Mouse (Mus musculus) stomach, embryonic 15.5 days (tissue): ENCODE results near the gene Mrgprd. TPM values are rescaled to one million over a fixed set of nuclear protein-coding genes. Genes with fewer than 3 reads are reported as not detected.
A peak's percentile ranks its signal among the peaks of the same experiment; 100 is the strongest.

Experiments used
- ATAC-seq: fragments of 200-750 bp; cut with Nextera tagmentation; 2 replicates; pipeline ENCODE4 v1.8.0; 2017; ENCODE audit warnings: low read depth, moderate number of reproducible peaks, moderate TSS enrichment; ENCODE audit not compliant: insufficient read depth, low FRiP score
- H3K27ac ChIP-seq: fragments of 300-500 bp; sonication (generic); 2 replicates; pipeline ENCODE4 v1.5.1; 2015; ENCODE audit warnings: mild to moderate bottlenecking, inconsistent platforms
- H3K27me3 ChIP-seq: fragments of 300-500 bp; sonication (generic); replicated peaks from 2 replicates; pipeline ENCODE4 v1.6.1; 2015; ENCODE audit warnings: inconsistent platforms
- H3K36me3 ChIP-seq: fragments of 300-500 bp; sonication (generic); 2 replicates; pipeline ENCODE4 v1.6.1; 2015; ENCODE audit warnings: inconsistent platforms
- H3K4me1 ChIP-seq: fragments of 300-500 bp; sonication (generic); 2 replicates; pipeline ENCODE4 v1.6.1; 2015; ENCODE audit warnings: inconsistent platforms
- H3K4me2 ChIP-seq: fragments of 300-500 bp; sonication (generic); 2 replicates; pipeline ENCODE4 v1.6.1; 2015; ENCODE audit warnings: mild to moderate bottlenecking, inconsistent platforms
- H3K4me3 ChIP-seq: fragments of 300-500 bp; sonication (generic); replicated peaks from 2 replicates; pipeline ENCODE4 v1.5.1; 2015; ENCODE audit warnings: inconsistent platforms
- H3K9ac ChIP-seq: fragments of 300-500 bp; sonication (generic); 2 replicates; pipeline ENCODE4 v1.6.1; 2015; ENCODE audit warnings: inconsistent platforms
- H3K9me3 ChIP-seq: fragments of 300-500 bp; sonication (generic); 2 replicates; pipeline ENCODE4 v1.6.1; 2016; ENCODE audit warnings: inconsistent platforms
- WGBS: fragments of 180-500 bp; shearing (Covaris S2); methylation state at CpG from one replicate; pipeline ENCODE4 v1.1.7; 2015; 5-methylcytosine and 5-hydroxymethylcytosine counted together
- polyA plus RNA-seq: library from polyadenylated mRNA; unstranded; fragments of >200 nt; fragmentation: Nextera tagmentation; extraction: Ambion mirVana; gene quantifications from 2 replicates; pipeline ENCODE4 v1.2.1, GENCODE M21; 2015

The Mrgprd gene
- not detected in 2 replicates for polyA plus RNA-seq

- Histone ChIP-seq H3K4me2 (no peak within 1 kb of the TSS), H3K4me3 (no peak within 1 kb of the TSS), H3K27ac (no peak within 1 kb of the TSS), H3K36me3 (no peaks in the 10 kb centered on the region), H3K9ac (no peak within 1 kb of the TSS), H3K9me3 (no peaks in the 10 kb centered on the region), H3K27me3 (no peaks in the 10 kb centered on the region), H3K4me1 (no peaks in the 10 kb centered on the region)
- no peak for ATAC-seq
- WGBS, result 89% methylated on average over 6 of the region's 6 CpGs
Observed at GRCm38 (mm10) chr7:145314785-145315411, at the start of gene Mrgprd. Gene Mrgprd (plus strand): TSS chr7:145314835.

DNA sequence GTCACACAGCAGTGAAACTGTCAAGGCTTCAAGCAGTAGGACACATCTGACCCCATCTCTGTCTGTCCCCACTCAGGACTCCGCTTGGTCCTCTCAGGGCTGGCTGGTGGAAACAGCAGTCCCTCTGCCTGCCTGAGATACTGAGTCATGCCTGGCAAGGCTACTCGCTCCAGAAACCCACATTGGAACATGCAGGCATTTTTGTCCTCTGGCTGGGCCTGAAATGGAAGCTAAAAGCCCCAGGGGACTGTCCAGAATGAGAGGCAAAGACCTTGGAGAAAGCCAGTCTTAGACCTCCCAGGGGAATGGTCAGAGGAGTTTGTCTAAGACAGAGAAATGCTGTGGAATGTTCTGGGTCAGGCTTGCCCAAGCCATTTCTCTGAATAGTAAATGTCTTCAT lies 48.6 kb upstream of the Mrgprd start:
- H3K36me3 ChIP-seq, result peaks cover 14% of the 10 kb centered on the region; the same call in 1 of the 2 replicates
- H3K27me3 ChIP-seq, result no peaks in the 10 kb centered on the region
- H3K27ac ChIP-seq, result no peak overlapping the region
- no peak overlapping the region for H3K4me3 ChIP-seq
- WGBS, result 89% methylated on average over 2 of the region's 2 CpGs
- H3K4me2 ChIP-seq, result no peak overlapping the region
- no peak for ATAC-seq
- 0 out of 2 replicates have a peak, but pooled peaks cover 3% of the 10 kb centered on the region for H3K4me1 ChIP-seq
- H3K9ac ChIP-seq, result no peak overlapping the region
- H3K9me3 ChIP-seq, result no peaks in the 10 kb centered on the region

- no peak overlapping the region for H3K4me3 ChIP-seq
- 0 out of 2 replicates have a peak, but pooled peaks cover 2% of the 10 kb centered on the region for H3K4me1 ChIP-seq
- ATAC-seq, result peak; percentile 72
- H3K27me3 ChIP-seq, result no peaks in the 10 kb centered on the region
- no peak overlapping the region for H3K27ac ChIP-seq
- no peaks in the 10 kb centered on the region for H3K9me3 ChIP-seq
- H3K9ac ChIP-seq, result no peak overlapping the region
- H3K4me2 ChIP-seq, result no peak overlapping the region
- 67% methylated on average over 7 of the region's 7 CpGs for WGBS
- H3K36me3 ChIP-seq, result peaks cover 28% of the 10 kb centered on the region
Observed at GRCm38 (mm10) chr7:145268890-145269289, 45.7 kb upstream of the Mrgprd start.

DNA sequence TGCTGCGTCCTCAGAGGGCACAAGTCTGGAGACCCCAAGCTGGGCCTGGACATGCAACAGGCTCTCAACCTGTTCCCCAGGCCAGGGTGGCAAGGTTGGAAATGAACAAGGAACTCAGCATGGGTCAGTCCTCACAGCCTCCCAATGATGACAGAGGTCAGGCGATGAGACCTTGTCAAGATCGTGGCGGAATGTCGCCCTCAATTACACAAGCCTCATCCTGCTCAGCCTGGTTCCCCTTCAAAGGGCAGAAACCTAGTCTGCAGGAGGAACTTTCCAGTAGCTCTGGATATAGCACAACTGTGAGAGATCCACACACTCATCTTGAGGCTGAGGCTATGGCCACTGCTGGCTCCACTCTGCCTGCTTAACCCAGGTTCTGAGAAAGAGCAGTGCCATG lies 43.7 kb upstream of the Mrgprd start:
- no peak overlapping the region for H3K4me3 ChIP-seq
- H3K27ac ChIP-seq, result no peak overlapping the region
- ATAC-seq, result no peak
- H3K9me3 ChIP-seq, result no peaks in the 10 kb centered on the region
- no peak overlapping the region for H3K4me2 ChIP-seq
- no peak overlapping the region for H3K9ac ChIP-seq
- WGBS, result 92% methylated on average over 5 of the region's 5 CpGs
- no peaks in the 10 kb centered on the region for H3K4me1 ChIP-seq
- peaks cover 41% of the 10 kb centered on the region for H3K36me3 ChIP-seq
- H3K27me3 ChIP-seq, result no peaks in the 10 kb centered on the region

- H3K4me1 ChIP-seq, result no peaks in the 10 kb centered on the region
Observed at GRCm38 (mm10) chr7:145275488-145275887, 39.1 kb upstream of the Mrgprd start.

DNA sequence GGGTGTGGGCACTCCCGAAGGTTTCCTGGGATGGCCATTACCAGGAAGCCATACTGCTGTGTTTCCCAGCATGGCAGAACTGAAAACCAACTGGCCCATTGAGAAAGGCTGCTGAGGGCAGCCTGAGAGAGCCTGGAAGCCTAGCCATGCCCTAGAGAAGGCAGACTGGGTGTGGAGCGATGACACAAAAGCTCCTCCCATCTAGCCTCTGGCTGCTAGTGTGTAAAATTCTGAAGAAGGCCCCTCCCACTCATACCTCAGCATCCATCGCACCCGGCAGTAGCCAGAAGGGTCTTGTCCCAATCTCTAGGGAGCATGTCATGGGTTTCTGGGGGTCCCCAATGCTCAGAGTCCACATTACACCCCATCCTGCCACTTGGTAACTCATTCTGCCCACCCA lies 33.2 kb upstream of the Mrgprd start:
- Histone ChIP-seq H3K4me1 (peaks cover 20% of the 10 kb centered on the region), H3K36me3 (peaks cover 22% of the 10 kb centered on the region; the same call in 1 of the 2 replicates), H3K4me2 (no peak overlapping the region), H3K27ac (no peak overlapping the region), H3K27me3 (no peaks in the 10 kb centered on the region), H3K4me3 (no peak overlapping the region), H3K9me3 (no peaks in the 10 kb centered on the region), H3K9ac (no peak overlapping the region)
- ATAC-seq, result no peak
- 88% methylated on average over 4 of the region's 4 CpGs for WGBS

More at GRCm38 (mm10) chr7:145275488-145275887, 39.1 kb upstream of the Mrgprd start:
- ATAC-seq, result no peak
- Histone ChIP-seq H3K9me3 (no peaks in the 10 kb centered on the region), H3K36me3 (peaks cover 52% of the 10 kb centered on the region), H3K27ac (no peak overlapping the region), H3K4me2 (no peak overlapping the region), H3K4me3 (no peak overlapping the region), H3K9ac (no peak overlapping the region), H3K27me3 (no peaks in the 10 kb centered on the region)
- 76% methylated on average over 3 of the region's 3 CpGs for WGBS

GRCm38 (mm10) chr7:145283041-145283440 lies 31.6 kb upstream of the Mrgprd start:
- peaks cover 17% of the 10 kb centered on the region; the same call in 1 of the 2 replicates for H3K36me3 ChIP-seq
- ATAC-seq, result no peak
- H3K4me2 ChIP-seq, result peak overlapping the region; percentile 88
- H3K4me3 ChIP-seq, result peak overlapping the region; percentile 64
- no peaks in the 10 kb centered on the region for H3K27me3 ChIP-seq
- 58% methylated on average over 4 of the region's 4 CpGs for WGBS
- H3K9me3 ChIP-seq, result no peaks in the 10 kb centered on the region
- no peak overlapping the region for H3K27ac ChIP-seq
- no peak overlapping the region; the same call in 1 of the 2 replicates for H3K9ac ChIP-seq
- peaks cover 20% of the 10 kb centered on the region for H3K4me1 ChIP-seq

GRCm38 (mm10) chr7:145283487-145284187 lies 31.0 kb upstream of the Mrgprd start, which contains the start of gene Tpcn2:
Gene Tpcn2 (minus strand): TSS chr7:145284011.
- 1% methylated on average over 18 of the region's 18 CpGs for WGBS
- peak; percentile 91 for ATAC-seq

GRCm38 (mm10) chr7:145284293-145284692 lies 30.3 kb upstream of the Mrgprd start:
- Histone ChIP-seq H3K4me2 (peak overlapping the region; percentile 88), H3K9me3 (no peaks in the 10 kb centered on the region), H3K27me3 (no peaks in the 10 kb centered on the region), H3K9ac (no peak overlapping the region), H3K4me3 (peak overlapping the region; percentile 64; the same call in 1 of the 2 replicates), H3K27ac (peak overlapping the region; percentile 11; the same call in 1 of the 2 replicates), H3K36me3 (peaks cover 6% of the 10 kb centered on the region; the same call in 1 of the 2 replicates), H3K4me1 (peaks cover 20% of the 10 kb centered on the region)
- 33% methylated on average over 3 of the region's 3 CpGs for WGBS
- no peak for ATAC-seq

More at GRCm38 (mm10) chr7:145283487-145284187, 31.0 kb upstream of the Mrgprd start, which contains the start of gene Tpcn2:
- Histone ChIP-seq H3K4me1 (peaks cover 20% of the 10 kb centered on the region), H3K27me3 (no peaks in the 10 kb centered on the region), H3K9me3 (no peaks in the 10 kb centered on the region), H3K4me3 (peak within 1 kb of the TSS; percentile 64), H3K27ac (peak within 1 kb of the TSS; percentile 11), H3K4me2 (peak within 1 kb of the TSS; percentile 88), H3K36me3 (peaks cover 11% of the 10 kb centered on the region; the same call in 1 of the 2 replicates), H3K9ac (peak within 1 kb of the TSS; percentile 45; the same call in 1 of the 2 replicates)

- Histone ChIP-seq H3K9ac (no peak overlapping the region), H3K27me3 (no peaks in the 10 kb centered on the region), H3K4me2 (no peak overlapping the region), H3K4me3 (no peak overlapping the region), H3K36me3 (no peaks in the 10 kb centered on the region), H3K27ac (no peak overlapping the region), H3K4me1 (peaks cover 20% of the 10 kb centered on the region), H3K9me3 (no peaks in the 10 kb centered on the region)
- ATAC-seq, result no peak
- 85% methylated on average over 4 of the region's 4 CpGs for WGBS
Observed at GRCm38 (mm10) chr7:145285476-145285875, 29.2 kb upstream of the Mrgprd start.

DNA sequence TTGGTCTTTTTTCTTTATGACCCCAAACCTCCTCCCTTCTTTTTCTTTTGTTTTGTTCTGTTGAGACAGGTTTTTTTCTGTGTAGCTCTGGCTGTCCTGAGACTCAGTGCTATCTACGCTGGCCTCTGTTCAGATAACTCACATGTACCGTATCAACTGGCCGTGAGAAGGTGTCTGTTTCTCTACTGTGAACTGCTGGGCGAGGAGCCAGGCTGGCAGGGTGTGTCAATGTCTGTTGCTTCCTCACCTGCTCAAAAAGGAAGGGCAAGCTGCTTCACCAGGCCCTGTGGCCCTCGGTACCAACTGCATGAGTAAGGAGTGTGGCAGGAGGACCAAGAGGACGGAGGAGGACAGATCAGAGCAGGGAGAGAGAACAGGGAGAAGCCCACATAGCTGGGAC lies 27.2 kb upstream of the Mrgprd start:
- Histone ChIP-seq H3K27me3 (no peaks in the 10 kb centered on the region), H3K27ac (no peak overlapping the region), H3K4me2 (no peak overlapping the region), H3K4me3 (no peak overlapping the region), H3K9ac (no peak overlapping the region), H3K36me3 (no peaks in the 10 kb centered on the region), H3K9me3 (no peaks in the 10 kb centered on the region), H3K4me1 (peaks cover 11% of the 10 kb centered on the region)
- WGBS, result 61% methylated on average over 6 of the region's 6 CpGs
- ATAC-seq, result no peak

GRCm38 (mm10) chr7:145289302-145289701 lies 25.3 kb upstream of the Mrgprd start:
- H3K36me3 ChIP-seq, result no peaks in the 10 kb centered on the region
- no peak overlapping the region for H3K9ac ChIP-seq
- WGBS, result 32% methylated on average over 5 of the region's 5 CpGs
- no peak for ATAC-seq
- H3K27ac ChIP-seq, result no peak overlapping the region
- H3K27me3 ChIP-seq, result no peaks in the 10 kb centered on the region
- no peaks in the 10 kb centered on the region for H3K4me1 ChIP-seq
- no peak overlapping the region for H3K4me2 ChIP-seq
- no peaks in the 10 kb centered on the region for H3K9me3 ChIP-seq
- H3K4me3 ChIP-seq, result no peak overlapping the region
